Mouse (Mus musculus): Measurements from ENCODE around the gene Ube2a. TPM values are rescaled to one million over a fixed set of nuclear protein-coding genes. Genes with fewer than 3 reads are reported as not detected.
A peak's percentile ranks its signal among the peaks of the same experiment; 100 is the strongest.

Gene Ube2a
- 10 to 100 TPM; 36.8 to 38.6 TPM for total RNA-seq (2021)
- long read RNA-seq, experiment 1, transcript Ube2a-201 (6 exons, 1,732 nt), result major isoform, 32 of 37 reads
- long read RNA-seq, experiment 1, partial matches to known transcripts, result 2 of 37 reads
- long read RNA-seq, experiment 1, other reads (novel, unspliced or antisense), result 0 of 37 reads
- long read RNA-seq, experiment 2, transcript Ube2a-201 (6 exons, 1,732 nt), result major isoform, 34 of 36 reads
- long read RNA-seq, experiment 2, partial matches to known transcripts, result 0 of 36 reads
- long read RNA-seq, experiment 2, other reads (novel, unspliced or antisense), result 0 of 36 reads

DNA sequence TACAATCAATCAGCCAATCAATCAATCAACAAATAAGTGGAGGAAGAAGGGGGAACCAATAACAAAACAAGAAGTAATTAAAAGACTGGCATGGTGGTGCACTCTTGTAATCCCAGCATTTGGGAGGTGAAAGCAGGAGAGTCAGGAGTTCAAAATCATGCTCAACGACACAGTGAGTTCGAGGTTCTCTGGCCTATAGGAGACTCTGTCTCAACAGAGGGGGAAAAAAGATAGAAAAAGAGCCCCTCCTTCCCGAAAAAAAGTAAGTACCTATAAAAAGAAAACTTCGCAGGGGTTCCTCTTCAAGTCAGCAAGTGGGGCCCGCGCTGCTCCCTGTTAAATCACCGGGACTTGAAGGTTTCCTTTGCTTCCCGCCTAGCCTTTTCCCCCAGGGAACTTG is at the start of gene Ube2a, which contains the start of gene C330007P06Rik:
Gene Ube2a (plus strand): TSS at position 136 of the 400 bp plus-strand sequence.
Gene C330007P06Rik (minus strand): TSS at position 347 of the 400 bp plus-strand sequence.
- intact Hi-C loops (cut with DNase I; ENCODE audit: low total_unique reads), result no loop called here

DNA sequence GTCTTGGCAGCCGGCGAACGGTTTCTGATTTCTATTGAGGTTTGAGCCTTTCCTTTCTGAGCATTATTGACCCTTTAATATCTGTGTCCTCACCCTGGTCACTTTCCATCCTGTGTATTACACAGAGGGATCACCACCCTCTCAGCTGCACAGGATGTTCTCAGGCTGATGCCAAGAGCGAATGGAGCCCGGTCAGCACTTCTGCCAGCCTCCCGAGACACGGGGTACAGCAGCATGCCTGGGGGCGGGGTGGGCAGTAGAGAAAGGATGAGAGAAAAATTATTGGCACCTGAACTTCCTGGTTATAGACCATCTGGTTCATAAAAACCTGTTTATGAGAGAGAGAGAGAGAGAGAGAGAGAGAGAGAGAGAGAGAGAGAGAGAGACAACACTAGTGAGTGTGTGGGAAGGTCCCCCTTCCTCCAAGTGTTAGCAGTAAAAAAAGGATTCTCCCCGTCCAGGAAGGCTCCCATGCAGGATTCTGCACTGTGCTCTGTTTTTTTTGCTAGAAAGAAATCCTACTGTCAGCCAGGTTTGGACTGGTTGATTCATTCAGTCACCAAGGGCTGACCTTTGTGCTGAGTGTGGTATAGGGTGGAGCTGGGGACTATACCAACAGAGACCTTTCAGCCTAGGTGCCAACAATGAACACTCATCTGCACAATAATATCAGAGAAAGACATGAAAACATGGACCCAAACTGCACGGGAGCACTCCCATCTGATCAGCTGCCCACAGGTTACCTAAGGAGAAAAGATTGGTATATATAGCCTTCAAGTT is 49.6 kb upstream of the Ube2a start:
- intact Hi-C loops (cut with DNase I; ENCODE audit: low total_unique reads), result no loop called here

More for the DNA sequence above, at the start of gene Ube2a, which contains the start of gene C330007P06Rik:
- DNase-seq, result no peak

DNA sequence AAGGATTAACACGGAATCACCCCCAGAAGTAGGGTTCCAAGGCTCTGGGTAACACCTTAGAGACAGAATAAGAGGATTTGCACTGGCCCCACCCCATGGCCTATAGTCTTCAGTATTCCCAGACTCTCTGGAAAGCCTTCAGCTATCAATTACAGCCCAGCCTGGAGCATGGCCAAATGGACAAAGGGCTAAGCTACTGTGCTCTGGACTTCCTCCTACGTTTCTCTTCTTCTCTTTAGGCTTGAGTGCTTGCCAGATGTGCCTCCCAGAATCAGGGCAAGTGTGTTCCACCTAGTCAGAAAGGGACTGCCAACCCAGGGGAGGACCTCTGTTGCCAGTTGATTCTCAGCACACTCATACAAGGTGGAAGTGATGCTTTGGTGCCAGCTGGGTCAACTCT is 48.7 kb upstream of the Ube2a start:
- DNase-seq, result no peak
- intact Hi-C loops (cut with DNase I; ENCODE audit: low total_unique reads), result no loop called here

More for the DNA sequence above, 49.6 kb upstream of the Ube2a start:
- DNase-seq, result no peak

DNA sequence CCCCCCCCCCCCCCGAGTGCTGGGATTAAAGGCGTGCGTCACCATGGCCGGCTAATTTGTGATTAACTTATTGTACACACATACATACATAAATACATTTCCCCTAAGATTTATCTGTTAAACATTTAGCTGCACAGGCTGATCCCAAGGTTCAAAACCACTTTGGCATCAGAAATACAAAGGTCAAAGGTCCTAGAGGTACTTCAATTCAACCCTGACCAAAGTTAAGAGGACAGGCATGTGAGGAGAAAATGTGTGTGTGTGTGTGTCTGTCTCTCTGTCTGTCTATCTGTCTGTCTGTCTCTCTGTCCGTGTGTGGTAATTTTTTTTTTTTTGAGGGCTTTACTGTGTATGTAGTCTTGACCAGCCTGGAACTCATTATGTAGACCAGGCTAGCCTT is 46.8 kb upstream of the Ube2a start:
- no peak for DNase-seq
- intact Hi-C loops (cut with DNase I; ENCODE audit: low total_unique reads), result no loop called here

DNA sequence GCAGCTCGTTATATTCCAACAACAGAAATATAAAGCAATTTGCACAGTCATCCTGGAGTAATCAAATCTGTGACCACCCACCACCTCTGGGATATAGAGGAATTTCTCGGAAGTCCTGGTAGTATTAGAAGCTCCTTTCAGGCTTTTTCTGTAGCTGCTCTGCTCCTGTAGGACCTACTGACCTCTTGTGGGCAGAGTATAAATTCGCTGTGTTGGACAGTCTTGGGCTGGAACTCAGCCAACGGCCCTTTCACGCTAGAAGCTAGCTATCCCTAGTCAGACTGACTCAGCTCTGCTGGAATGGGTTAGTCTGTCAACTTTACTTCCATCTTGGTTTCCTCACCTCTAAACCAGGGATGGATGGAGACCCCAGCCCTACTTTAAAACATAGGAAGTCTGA is 43.4 kb upstream of the Ube2a start:
- intact Hi-C loops (cut with DNase I; ENCODE audit: low total_unique reads), result loop anchor here (5.0 to 10.0 kb wide), 2 partner anchors 68 to 75 kb away; partner anchors contain the start of gene Nkrf
- peak; percentile 58 for DNase-seq

DNA sequence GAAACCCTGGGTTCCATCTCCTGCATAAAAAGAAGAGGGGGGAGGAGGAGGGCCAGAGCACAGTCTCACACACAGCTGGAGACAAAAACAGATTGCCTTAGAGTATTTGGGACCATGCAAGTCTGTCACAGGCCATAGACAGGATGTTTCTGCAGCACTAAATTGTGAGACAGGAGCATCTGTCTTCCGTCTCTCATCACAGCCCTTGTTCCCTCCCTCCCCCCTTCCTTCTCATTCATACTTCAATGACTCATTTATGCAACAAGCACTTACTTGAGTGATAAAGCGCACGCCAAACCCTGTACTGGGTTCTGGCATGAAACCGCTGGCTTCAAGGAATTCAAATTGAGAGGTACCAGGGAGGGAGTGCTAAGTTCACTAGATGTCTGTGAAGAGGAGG is 42.1 kb upstream of the Ube2a start:
- intact Hi-C loops (cut with DNase I; ENCODE audit: low total_unique reads), result loop anchor here (5.0 to 10.0 kb wide), 2 partner anchors 69 to 73 kb away; partner anchors contain the start of gene Nkrf
- DNase-seq, result no peak

DNA sequence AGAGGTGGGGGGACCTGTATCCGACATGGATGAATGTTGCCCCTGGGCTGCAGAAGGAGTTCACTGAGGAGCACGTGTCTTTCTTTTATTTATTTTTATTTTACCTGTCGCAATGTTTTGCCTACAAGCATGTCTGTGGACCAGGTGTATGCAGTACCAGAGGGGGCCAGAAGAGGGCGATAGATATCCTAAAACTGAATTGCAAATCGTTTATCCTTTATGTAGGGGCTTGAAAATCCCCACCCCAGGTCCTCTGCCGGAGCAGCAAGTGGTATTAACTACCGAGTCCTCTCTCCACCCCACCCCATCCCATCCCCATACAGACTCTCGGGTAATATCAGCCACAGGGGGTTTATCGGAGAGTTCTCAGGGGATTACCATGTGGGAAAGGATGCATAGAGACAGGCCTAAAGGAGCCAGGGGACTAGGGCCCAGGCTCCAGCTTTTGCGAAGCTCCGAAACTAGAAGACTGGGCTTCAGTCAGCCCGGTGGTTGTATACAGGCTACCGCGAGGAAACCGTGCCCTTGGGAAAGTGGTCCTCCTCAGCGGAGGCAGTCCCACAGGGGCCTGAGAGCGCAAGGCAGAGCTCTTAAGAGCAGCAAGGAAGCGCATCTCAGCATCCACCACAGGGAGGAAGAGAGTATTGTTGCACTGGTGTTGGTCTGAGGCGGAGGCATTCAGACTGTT is 40.2 kb upstream of the Ube2a start:
- peak; percentile 46 for DNase-seq
- intact Hi-C loops (cut with DNase I; ENCODE audit: low total_unique reads), result loop anchor here (5.0 to 10.0 kb wide), 2 partner anchors 71 kb away; partner anchors contain the start of gene Nkrf

DNA sequence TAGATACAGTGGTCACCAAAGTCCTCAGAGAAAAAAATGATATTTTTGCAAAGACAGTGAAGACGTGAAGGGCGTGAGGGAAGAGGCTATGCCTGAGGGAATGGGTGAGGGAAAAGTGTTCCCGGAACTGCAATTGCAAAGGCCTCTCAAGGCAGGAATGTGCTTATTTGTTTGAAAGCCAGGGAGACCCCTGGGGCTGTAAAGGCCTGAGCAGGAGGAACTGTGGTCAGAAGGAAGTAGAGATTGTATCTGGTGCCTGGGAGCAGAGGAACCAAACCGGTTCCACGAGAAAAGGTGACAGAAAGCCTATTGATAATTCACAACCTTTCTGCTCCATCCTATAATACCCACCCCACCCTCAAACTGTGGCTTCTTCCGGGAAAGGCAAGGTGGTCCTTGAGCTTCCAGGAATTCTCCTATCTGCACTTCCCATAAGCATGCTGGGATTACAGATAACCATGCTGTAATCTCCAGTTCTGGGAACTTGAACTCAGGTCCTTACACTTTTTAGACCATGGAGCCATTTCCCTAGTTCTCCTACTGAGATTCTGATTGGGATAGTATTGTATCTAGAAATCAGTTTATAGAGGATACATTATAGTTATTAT is 36.5 kb upstream of the Ube2a start:
- intact Hi-C loops (cut with DNase I; ENCODE audit: low total_unique reads), result loop anchor here (10.0 kb wide), 1 partner anchor 68 kb away; the partner anchor contains the start of gene Nkrf
- DNase-seq, result no peak

DNA sequence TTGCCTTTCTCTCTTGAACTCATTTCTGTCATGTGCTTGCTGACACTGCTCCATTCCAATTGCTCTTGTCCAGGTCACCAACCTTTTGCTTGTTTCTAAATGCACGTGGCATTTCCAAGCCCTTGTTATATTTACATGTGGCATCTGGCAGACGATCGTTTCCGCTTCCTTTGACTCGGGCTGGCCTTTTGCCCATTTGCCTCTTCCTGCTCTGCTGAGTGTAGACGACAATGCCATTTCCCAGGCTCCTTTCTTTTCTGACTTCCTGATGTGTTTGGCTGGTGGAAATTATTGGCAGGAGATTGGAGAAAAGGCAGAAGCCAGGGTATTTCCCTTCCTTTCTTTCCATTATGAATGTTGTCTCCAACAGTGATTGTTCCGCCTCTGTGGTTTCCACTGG is 34.3 kb upstream of the Ube2a start:
- intact Hi-C loops (cut with DNase I; ENCODE audit: low total_unique reads), result loop anchor here (10.0 kb wide), 1 partner anchor 65 kb away; the partner anchor contains the start of gene Nkrf

DNA sequence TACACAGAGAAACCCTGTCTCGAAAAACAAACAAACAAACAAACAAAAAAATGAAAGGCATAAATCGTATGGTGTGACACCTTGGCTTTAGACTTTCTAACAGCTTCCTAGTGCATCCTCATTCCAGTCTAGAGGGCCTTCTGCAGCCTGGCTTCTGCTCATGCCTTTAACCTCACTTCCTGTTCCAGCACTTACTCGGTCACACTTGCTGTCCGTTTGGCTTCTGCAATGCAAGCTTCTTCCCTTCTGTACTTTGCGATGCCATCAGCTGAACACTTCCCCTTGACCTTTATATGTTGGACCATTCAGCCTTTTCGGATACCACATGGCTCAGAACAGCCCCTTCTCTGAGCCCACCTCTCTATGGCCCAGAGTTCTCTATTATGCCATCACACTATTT is 32.0 kb upstream of the Ube2a start:
- intact Hi-C loops (cut with DNase I; ENCODE audit: low total_unique reads), result no loop called here
- no peak for DNase-seq

More for the DNA sequence above, 34.3 kb upstream of the Ube2a start:
- peak; percentile 26 for DNase-seq

DNA sequence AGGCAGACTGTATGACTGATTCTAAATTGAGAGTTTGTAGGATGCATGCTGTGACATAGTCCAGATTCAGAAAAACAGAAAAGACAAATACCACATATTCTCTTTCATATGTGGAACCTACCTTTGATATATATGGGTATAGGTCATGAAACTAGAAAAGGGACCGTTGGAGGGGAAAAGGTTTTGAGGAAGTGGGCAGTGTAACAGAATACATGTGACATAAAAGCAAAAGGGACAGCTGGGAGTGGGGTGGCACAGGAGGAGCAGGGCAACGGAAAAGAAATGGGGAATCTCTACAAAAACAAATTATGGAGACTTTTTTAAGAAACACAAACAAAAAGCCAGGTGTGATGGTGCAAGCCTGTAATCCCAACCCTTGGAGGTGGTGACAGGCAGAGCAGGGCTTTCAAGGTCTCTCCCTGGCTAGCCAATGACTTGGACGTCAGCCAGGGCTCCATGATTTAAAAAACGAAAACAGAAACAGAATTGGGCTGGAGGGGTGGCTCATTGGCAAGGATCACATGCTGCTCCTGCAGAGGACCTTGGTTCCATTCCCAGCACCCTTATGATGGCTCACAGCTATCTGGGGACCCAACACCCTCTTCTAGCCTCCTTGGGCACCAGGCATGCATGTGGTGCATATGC is 30.2 kb upstream of the Ube2a start:
- intact Hi-C loops (cut with DNase I; ENCODE audit: low total_unique reads), result no loop called here
- DNase-seq, result no peak

DNA sequence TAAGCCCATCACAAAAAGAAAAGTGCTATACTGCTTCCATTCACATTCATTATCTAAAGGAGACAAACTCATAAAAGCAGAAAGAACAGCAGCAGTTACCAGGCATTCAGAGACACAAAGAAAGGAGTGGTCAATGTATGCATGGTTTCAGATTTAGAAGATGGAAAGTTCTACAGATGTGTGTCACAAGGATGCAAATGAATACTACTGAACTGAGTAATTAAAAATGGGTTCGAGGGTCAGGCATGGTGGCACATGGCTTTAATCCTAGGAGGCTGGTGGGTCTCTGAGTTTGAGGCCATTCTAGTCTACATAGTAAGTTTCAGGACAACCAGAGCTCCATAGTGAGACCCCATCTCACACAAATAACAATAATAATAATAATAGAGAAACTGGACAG is 26.5 kb upstream of the Ube2a start:
- no peak for DNase-seq
- intact Hi-C loops (cut with DNase I; ENCODE audit: low total_unique reads), result no loop called here

DNA sequence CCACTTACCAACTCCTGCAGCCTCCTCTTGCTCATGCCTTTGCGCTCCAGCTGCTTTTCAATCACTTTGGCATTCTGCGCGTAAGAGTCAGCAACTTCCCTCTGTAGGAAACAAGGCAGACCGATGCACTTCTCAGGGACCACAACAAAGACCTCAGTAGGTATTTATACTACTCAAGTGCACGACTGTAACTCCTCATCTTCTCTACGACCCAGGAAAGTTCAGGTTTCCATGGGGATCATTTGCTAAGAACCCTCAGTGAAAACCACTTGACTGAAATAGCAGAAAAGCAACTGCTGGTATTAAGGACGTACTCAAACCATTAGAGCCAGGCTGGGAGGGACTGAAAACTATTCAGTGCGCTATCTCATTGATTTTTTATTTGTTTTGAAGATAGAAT is 21.1 kb upstream of the Ube2a start:
- intact Hi-C loops (cut with DNase I; ENCODE audit: low total_unique reads), result no loop called here
- DNase-seq, result no peak

DNA sequence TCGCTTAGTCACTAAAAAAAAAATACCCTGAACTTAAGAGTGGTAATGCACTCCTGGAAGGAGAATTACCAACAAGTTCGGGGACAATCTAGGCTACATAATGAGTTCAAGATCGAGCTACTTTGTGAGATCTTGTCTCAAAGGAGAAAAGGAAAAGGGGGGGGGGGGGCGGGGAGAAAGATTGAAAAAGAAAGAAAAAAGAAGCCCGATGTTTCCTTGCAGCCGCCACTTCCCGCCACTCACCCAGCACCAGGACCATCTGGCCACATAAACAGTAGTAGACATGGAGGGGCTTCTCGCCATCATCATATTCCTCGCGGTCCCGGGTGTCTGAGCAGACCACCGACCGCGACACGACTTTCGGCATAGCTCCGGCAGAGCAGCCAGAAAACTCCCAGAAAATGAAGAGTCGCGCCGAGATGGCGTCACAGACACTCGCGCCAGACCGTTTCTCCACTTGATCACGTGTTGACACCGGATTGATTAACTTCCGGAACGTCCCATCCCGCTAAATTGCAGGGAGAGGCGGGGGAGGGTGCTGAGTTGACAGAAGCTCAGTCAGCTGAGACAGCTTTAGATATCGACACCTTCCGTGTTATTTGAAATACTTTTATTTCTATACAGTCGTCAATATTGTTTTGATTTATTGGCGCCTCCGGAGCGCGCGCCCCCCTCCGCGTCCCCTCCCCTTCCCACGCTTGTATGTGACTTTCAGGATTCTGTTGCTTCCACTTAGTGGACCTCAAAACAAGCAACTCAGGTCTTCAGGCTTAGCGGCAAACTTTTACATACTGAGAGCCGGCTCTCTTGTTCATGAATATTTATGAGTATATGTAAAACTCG is 9.7 kb upstream of the Ube2a start:
- peak; percentile 79 for DNase-seq
- intact Hi-C loops (cut with DNase I; ENCODE audit: low total_unique reads), result no loop called here

DNA sequence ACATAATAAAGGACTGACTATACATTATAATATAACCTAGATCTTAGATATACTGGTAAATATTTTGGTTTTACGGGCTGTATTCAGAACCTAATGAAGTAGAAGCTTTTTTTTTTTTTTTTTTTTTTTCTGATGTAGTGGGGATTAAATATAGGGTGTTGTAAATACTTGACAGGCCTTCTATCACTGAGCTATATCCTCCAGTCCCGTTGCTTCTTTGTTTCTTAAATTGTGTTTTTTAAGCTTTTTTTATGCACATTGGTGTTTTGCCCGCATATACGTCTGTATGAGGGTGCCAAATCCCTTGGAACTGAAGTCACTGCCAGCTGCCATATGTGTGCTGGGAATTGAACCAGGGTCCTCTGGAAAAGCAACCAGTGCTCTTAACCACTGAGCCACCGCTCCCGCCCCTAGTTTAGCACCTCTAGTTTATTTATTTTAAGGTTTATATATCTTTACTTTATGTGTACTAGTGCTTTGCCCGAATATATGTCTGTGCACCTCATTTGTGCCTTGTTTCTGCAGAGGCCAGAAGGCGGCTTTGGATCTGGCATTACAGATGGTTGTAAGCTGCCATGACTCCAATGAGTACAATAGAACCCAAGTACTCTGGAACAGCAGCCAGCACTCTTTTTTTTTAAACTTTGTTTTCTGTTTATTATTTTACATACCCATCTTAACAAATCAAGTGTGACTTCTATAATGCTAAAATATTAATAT is 8.9 kb upstream of the Ube2a start:
- intact Hi-C loops (cut with DNase I; ENCODE audit: low total_unique reads), result no loop called here

DNA sequence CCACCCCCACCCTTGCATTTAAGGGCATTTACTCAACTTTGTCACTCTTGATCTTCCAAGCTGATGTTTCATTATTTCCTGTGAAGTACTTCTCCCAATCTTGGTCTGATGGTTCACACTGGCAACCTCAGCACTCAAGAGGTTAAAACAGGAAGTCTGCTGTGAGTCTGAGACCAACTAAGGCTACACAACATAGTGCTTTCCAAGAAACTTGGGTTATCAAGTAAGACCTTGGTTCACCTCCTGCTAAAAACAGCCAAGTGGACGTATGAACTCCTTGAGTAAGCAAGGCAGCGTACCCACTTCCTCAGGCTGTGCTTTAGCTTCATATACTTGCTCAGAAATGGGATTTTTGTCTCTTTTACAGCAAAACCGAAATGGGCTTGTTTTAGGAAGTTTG is 3.3 kb upstream of the Ube2a start:
- intact Hi-C loops (cut with DNase I; ENCODE audit: low total_unique reads), result no loop called here
- no peak for DNase-seq

More for the DNA sequence above, 8.9 kb upstream of the Ube2a start:
- DNase-seq, result no peak

DNA sequence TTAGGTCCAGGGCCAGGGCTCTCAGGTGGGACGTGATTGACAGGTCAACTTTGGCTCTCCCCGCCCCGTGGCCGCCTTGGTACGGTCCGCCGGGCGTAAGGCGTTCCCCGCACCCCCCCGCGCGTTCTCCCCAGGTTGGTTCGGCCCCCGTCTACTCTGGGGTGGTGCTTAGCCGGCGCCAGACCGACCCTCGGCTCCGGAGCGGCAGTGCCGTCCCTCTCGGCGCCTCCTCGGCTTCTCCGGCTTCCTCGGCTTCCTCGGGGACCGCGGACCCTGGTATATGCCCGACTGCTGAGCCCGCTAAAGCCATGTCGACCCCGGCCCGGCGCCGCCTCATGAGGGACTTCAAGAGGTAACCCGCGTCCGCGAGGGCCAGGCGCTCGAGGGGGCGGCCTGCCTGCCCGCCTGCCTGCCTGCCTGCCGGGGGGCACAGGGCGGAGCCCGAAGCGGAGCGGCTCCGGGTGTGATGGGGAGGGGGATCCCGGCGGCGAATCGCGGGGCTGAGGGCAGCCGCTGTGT is 537 bp downstream of the Ube2a start:
- intact Hi-C loops (cut with DNase I; ENCODE audit: low total_unique reads), result no loop called here

More for the DNA sequence above, 537 bp downstream of the Ube2a start:
- peak; percentile 89 for DNase-seq

Measured in gastrocnemius, postnatal 14 days (tissue).